Mouse (Mus musculus): ENCODE measurements around the gene Vps45. TPM values are rescaled to one million over a fixed set of nuclear protein-coding genes. Genes with fewer than 3 reads are reported as not detected.
"Not testable (repeated sequence)": the region's sequence is repeated elsewhere in the genome, so short reads cannot be mapped to it uniquely, and the experiment has no call there.

The Vps45 gene
- polyA plus RNA-seq, 1 experiment from 2014 or later: 77.1 TPM

DNA sequence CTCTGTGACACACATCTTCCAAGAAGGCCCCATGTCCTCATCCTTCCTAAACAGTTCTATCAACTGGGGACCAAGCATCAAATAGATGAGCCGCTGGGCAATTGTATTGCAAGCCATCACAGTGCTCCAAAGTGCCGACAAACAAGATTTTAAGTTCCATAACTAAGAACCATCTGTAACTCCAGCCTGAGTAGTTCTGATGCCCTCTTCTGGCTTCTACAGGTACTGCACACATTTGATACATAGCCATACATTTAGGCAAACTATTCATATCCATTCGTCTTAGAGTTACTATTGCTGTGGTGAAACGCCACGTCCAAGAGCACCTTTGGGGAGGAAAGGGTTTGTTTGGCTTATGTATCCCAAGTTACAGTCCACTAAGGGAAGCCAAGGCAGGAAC, 99.2 kb downstream of the Vps45 start:
- Histone ChIP-seq H3K27ac (replicated peaks) (no peak overlapping the region), H3K36me3 (no peaks in the 10 kb centered on the region), H3K4me2 (no peak overlapping the region), H3K4me3 (no peak overlapping the region), H3K4me1 (replicated peaks) (no peaks in the 10 kb centered on the region), H3K9me3 (no peaks in the 10 kb centered on the region), H3K27me3 (no peaks in the 10 kb centered on the region), H3K9ac (no peak overlapping the region)
- WGBS: 71% methylated on average over 5 of the region's 5 CpGs
- ATAC-seq (ENCODE audit: low read depth): no peak

DNA sequence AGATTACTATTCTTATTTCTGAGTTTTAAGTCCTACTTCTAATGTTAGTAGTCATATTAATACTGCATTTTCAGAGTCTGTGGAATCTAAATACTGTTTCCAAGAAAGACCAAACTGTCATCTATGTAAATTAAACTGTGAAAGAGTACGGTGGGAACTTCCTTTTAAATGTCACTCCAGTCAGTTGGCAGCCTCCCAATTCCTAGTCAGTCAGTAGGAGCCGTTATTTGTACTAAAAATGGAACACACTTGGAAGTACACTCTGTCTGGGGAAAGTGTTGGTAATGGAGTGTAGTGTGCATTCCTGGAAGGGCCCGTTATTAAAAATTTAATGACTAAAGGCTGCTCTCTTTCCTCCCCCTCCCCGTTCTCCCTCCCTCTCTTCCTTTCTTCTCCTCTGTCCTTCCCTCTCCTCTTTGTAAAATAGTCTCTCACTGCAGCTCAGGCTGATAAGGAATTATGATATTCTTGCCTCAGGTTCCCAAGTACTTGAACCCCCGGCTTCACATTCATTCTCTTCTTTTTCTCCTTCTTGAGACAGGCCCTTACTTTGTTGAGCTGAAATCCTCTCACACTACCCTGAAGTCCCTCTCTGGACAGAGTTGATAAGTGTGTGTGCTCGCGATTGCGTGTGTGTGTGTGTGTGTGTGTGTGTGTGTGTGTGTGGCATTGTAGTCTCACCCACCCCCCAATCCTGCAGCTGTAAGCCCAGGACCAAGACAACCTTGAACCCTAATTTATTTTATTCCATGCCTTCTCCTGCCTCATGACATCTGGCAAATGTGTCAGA, 100.7 kb downstream of the Vps45 start:
- Histone ChIP-seq H3K36me3 (no peaks in the 10 kb centered on the region), H3K4me1 (replicated peaks) (peaks cover 6% of the 10 kb centered on the region; the same call in 1 of the 2 replicates), H3K9me3 (no peaks in the 10 kb centered on the region), H3K27ac (replicated peaks) (no peak overlapping the region), H3K4me2 (no peak overlapping the region), H3K4me3 (no peak overlapping the region), H3K9ac (no peak overlapping the region), H3K27me3 (no peaks in the 10 kb centered on the region)
- no peak for ATAC-seq (ENCODE audit: low read depth)
- WGBS: 69% methylated on average over 8 of the region's 8 CpGs

DNA sequence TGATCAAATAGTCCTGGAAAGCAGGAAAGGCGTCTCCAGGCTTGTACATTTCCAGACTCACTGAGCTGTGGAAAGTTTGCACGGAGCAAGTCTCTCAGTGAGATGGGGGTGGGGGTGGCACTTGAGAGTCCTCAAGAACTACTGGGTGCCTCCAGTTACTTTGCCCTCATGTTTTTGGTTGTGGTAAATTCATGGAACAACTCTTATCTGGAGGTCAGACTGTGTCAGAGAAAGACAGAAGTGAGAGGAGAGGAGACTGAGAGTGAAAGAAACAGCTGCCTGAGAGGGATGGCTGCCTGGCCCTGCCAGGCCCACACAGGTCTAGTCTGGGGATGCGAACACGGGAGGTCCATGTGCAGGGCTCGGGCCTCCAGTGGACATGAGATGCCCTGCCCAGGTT, 102.9 kb downstream of the Vps45 start:
- Histone ChIP-seq H3K27ac (replicated peaks) (no peak overlapping the region), H3K9me3 (no peaks in the 10 kb centered on the region), H3K4me3 (no peak overlapping the region), H3K4me2 (no peak overlapping the region), H3K27me3 (no peaks in the 10 kb centered on the region), H3K36me3 (no peaks in the 10 kb centered on the region), H3K4me1 (replicated peaks) (peaks cover 14% of the 10 kb centered on the region), H3K9ac (no peak overlapping the region)
- no peak for ATAC-seq (ENCODE audit: low read depth)
- WGBS: 96% methylated on average over 5 of the region's 5 CpGs

DNA sequence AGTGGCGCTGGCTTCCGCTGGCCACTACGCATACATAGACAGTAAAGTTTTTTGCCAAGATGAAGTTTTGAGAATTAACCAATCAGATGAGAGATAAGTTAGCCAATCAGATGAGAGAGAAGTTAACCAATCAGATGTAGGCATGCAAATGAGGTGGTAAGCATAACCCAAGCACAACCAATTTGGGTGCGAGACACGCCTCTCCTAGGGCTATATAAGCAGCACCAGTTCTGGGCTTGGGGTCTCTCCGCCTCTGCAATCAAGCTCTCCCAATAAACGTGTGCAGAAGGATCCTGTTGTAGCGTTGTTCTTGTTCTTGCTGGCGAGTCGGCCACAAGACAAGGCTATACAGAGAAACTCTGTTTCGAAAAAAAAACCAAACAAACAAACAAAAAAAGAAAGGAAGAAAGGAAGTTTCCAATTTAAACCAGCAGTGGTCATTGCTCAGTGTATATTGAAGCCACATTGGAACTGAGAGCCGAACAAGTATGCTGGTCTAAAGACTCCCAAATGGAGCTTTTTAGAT, 103.6 kb downstream of the Vps45 start:
- H3K9me3 ChIP-seq; ATAC-seq (ENCODE audit: low read depth); H3K36me3 ChIP-seq; H3K9ac ChIP-seq; H3K27me3 ChIP-seq; H3K27ac ChIP-seq (replicated peaks); H3K4me3 ChIP-seq; H3K4me2 ChIP-seq: not testable (repeated sequence)
- WGBS: 87% methylated on average over 12 of the region's 12 CpGs
- peaks cover 17% of the 10 kb centered on the region for H3K4me1 ChIP-seq (replicated peaks)

DNA sequence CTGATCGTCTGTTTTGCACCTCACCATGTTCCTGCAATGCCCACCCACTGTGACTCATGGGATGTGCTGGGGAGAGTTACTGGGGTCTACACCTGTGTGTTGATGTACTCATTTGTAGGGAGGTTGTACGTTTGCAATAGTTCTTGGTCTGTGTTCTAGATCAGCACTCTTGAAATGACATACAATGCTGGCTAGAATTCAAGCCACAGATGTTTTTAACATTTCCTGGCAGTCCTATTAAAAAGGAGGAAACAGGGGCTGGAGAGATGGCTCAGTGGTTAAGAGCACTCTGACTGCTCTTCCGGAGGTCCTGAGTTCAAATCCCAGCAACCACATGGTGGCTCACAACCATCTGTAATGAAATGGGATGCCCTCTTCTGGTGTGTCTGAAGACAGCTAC, 104.7 kb downstream of the Vps45 start:
- Histone ChIP-seq H3K27ac (replicated peaks) (peak overlapping the region; percentile 67), H3K9ac (no peak overlapping the region), H3K27me3 (no peaks in the 10 kb centered on the region), H3K36me3 (no peaks in the 10 kb centered on the region), H3K4me1 (replicated peaks) (peaks cover 17% of the 10 kb centered on the region), H3K4me2 (no peak overlapping the region), H3K9me3 (no peaks in the 10 kb centered on the region), H3K4me3 (no peak overlapping the region)
- 63% methylated on average over 3 of the region's 3 CpGs for WGBS
- no peak for ATAC-seq (ENCODE audit: low read depth)

DNA sequence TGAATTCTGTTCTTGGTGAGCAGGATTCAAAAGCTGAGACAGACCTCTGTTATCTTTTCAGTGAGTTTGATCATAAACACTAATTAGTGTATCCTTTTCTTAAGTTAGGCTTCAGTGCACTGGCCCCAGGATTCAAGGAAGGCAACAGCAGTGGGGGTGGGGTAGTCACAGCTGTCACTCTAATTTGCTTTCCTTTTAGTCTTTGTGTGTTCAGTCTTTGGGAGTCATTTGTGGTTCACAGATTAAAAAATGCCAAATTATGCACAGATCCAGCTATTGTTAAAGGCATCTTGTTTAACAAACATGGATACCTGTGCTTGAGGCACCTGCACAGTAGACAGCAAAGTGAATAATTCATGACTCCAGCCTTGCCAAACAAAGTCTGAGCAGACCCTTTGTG, 105.2 kb downstream of the Vps45 start:
- no peaks in the 10 kb centered on the region for H3K9me3 ChIP-seq
- H3K4me2 ChIP-seq: no peak overlapping the region
- peak overlapping the region; percentile 67 for H3K27ac ChIP-seq (replicated peaks)
- ATAC-seq (ENCODE audit: low read depth): no peak
- no peaks in the 10 kb centered on the region for H3K36me3 ChIP-seq
- no peak overlapping the region for H3K9ac ChIP-seq
- no peak overlapping the region for H3K4me3 ChIP-seq
- peaks cover 17% of the 10 kb centered on the region for H3K4me1 ChIP-seq (replicated peaks)
- H3K27me3 ChIP-seq: no peaks in the 10 kb centered on the region

DNA sequence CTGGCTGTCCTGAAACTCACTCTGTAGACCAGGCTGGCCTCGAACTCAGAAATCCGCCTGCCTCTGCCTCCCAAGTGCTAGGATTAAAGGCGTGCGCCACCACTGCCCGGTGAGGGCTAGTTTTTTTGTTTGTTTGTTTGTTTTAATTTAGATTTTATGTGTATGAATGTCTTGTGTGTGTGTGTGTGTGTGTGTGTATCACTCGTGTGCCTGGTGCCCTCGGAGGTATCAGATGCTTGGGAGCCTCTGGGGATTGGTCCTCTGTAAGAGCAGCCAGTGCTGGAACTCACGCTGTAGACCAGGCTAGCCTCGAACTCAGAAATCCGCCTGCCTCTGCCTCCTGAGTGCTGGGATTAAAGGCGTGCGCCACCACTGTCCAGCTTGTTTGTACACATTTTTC, 106.7 kb downstream of the Vps45 start:
- not testable (repeated sequence) for H3K36me3 ChIP-seq, H3K27me3 ChIP-seq, H3K9me3 ChIP-seq
- H3K4me1 ChIP-seq (replicated peaks): peaks cover 17% of the 10 kb centered on the region
- peak overlapping the region; percentile 97 for H3K27ac ChIP-seq (replicated peaks)
- peak overlapping the region; percentile 53 for H3K4me3 ChIP-seq
- H3K9ac ChIP-seq: peak overlapping the region; percentile 77
- 66% methylated on average over 12 of the region's 12 CpGs for WGBS
- ATAC-seq (ENCODE audit: low read depth): peak; percentile 45; the same call in 1 of the 2 replicates
- peak overlapping the region; percentile 65 for H3K4me2 ChIP-seq

DNA sequence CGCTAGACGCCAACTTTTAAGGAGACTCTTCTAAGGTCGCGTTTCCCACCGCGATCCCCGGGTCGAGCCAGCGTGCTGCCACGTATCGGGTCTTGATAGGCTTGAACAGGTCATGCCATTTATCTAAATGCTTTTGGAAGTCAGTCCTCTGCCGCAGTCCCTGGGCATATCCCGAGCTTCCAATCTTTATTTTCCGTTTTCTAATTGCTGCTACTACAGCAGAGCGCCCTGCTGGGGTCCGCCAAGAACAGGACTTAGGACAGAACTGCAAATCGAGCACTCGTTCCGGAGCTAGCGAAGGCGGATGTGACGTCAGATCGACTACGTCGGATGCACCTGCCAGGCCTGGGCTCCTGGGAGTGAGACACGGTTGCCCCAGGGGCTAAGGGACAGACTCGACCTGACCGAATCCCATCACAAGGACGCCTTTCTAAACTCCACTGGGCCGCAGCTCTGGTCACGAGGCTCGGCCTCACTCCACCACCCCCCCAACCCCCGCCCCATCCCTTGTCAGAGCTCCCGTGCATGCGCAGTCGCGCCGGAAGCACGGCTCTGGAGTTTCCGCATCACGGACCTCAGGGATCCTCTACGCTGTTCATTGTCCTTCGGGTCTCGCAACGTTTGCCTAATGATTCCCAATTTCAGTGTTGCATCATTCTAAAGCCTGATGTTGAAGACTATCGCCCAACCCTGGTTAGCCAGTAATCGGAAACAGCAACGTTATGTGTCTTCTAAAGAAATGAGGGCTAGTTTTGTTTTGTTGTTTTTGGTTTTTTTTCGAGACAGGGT, 107.3 kb downstream of the Vps45 start:
- WGBS: 2% methylated on average over 49 of the region's 49 CpGs
- Histone ChIP-seq H3K4me1 (replicated peaks) (peaks cover 17% of the 10 kb centered on the region), H3K36me3 (peaks cover 7% of the 10 kb centered on the region), H3K9ac (peak overlapping the region; percentile 77), H3K4me3 (peak overlapping the region; percentile 53), H3K27me3 (no peaks in the 10 kb centered on the region), H3K9me3 (no peaks in the 10 kb centered on the region), H3K27ac (replicated peaks) (peak overlapping the region; percentile 97), H3K4me2 (peak overlapping the region; percentile 65)
- peak; percentile 97 for ATAC-seq (ENCODE audit: low read depth)

Other genes with a start within 250 kb of the Vps45 start
- 22.6 and 26.5 TPM in 2 replicates for gene Rprd2, start 239.6 kb downstream of the Vps45 start, polyA plus RNA-seq (2015; fragmentation: Nextera tagmentation; extraction: Ambion mirVana)
- 36.1 and 40.0 TPM in 2 replicates for gene Prpf3, start 202.6 kb downstream of the Vps45 start, polyA plus RNA-seq (2015; fragmentation: Nextera tagmentation; extraction: Ambion mirVana)
- 327 and 348 TPM in 2 replicates for gene Mrps21, start 186.9 kb downstream of the Vps45 start, polyA plus RNA-seq (2015; fragmentation: Nextera tagmentation; extraction: Ambion mirVana)
- 3.9 and 5.1 TPM in 2 replicates for gene Ciart, start 176.2 kb downstream of the Vps45 start, polyA plus RNA-seq (2015; fragmentation: Nextera tagmentation; extraction: Ambion mirVana)
- 21.9 and 24.1 TPM in 2 replicates for gene BC028528, start 166.5 kb downstream of the Vps45 start, polyA plus RNA-seq (2015; fragmentation: Nextera tagmentation; extraction: Ambion mirVana)
- 27.3 and 33.3 TPM in 2 replicates for gene Aph1a, start 164.5 kb downstream of the Vps45 start, polyA plus RNA-seq (2015; fragmentation: Nextera tagmentation; extraction: Ambion mirVana)
- gene Car14, start 153.8 kb downstream of the Vps45 start, polyA plus RNA-seq (2015; fragmentation: Nextera tagmentation; extraction: Ambion mirVana): 1.4 and 2.7 TPM in 2 replicates
- 150 and 161 TPM in 2 replicates for gene Anp32e, start 129.2 kb downstream of the Vps45 start, polyA plus RNA-seq (2015; fragmentation: Nextera tagmentation; extraction: Ambion mirVana)
- gene Plekho1, start 62.5 kb downstream of the Vps45 start, polyA plus RNA-seq (2015; fragmentation: Nextera tagmentation; extraction: Ambion mirVana): 65.9 and 74.1 TPM in 2 replicates
- gene Otud7b, start 46.1 kb upstream of the Vps45 start, polyA plus RNA-seq (2015; fragmentation: Nextera tagmentation; extraction: Ambion mirVana): 9.4 and 12.7 TPM in 2 replicates
- gene Mtmr11, start 103.5 kb upstream of the Vps45 start, polyA plus RNA-seq (2015; fragmentation: Nextera tagmentation; extraction: Ambion mirVana): 10.5 and 14.1 TPM in 2 replicates
- gene Sf3b4, start 113.9 kb upstream of the Vps45 start, polyA plus RNA-seq (2015; fragmentation: Nextera tagmentation; extraction: Ambion mirVana): 135 and 145 TPM in 2 replicates
- 72.2 and 78.5 TPM in 2 replicates for gene Sv2a, start 122.7 kb upstream of the Vps45 start, polyA plus RNA-seq (2015; fragmentation: Nextera tagmentation; extraction: Ambion mirVana)
- 54.1 and 63.0 TPM in 2 replicates for gene Bola1, start 161.2 kb upstream of the Vps45 start, polyA plus RNA-seq (2015; fragmentation: Nextera tagmentation; extraction: Ambion mirVana)
- 0.52 TPM in 1 of 2 replicates, not detected in the other for gene Hist2h2ab, start 161.4 kb upstream of the Vps45 start, polyA plus RNA-seq (2015; fragmentation: Nextera tagmentation; extraction: Ambion mirVana)
- 1.1 and 2.1 TPM in 2 replicates for gene Hist2h2ac, start 162.4 kb upstream of the Vps45 start, polyA plus RNA-seq (2015; fragmentation: Nextera tagmentation; extraction: Ambion mirVana)
- 4.0 and 4.3 TPM in 2 replicates for gene Hist2h2be, start 162.7 kb upstream of the Vps45 start, polyA plus RNA-seq (2015; fragmentation: Nextera tagmentation; extraction: Ambion mirVana)
- 2.2 and 2.6 TPM in 2 replicates for gene Hist2h3c2, start 180.7 kb upstream of the Vps45 start, polyA plus RNA-seq (2015; fragmentation: Nextera tagmentation; extraction: Ambion mirVana)
- gene Hist2h2aa2, start 181.8 kb upstream of the Vps45 start, polyA plus RNA-seq (2015; fragmentation: Nextera tagmentation; extraction: Ambion mirVana): 69.0 and 69.4 TPM in 2 replicates
- gene Hist2h2aa1, start 187.0 kb upstream of the Vps45 start, polyA plus RNA-seq (2015; fragmentation: Nextera tagmentation; extraction: Ambion mirVana): 12.3 and 21.1 TPM in 2 replicates
- 0.38 and 0.96 TPM in 2 replicates for gene Hist2h3c1, start 188.2 kb upstream of the Vps45 start, polyA plus RNA-seq (2015; fragmentation: Nextera tagmentation; extraction: Ambion mirVana)
- 3.3 and 3.5 TPM in 2 replicates for gene Hist2h4, start 204.8 kb upstream of the Vps45 start, polyA plus RNA-seq (2015; fragmentation: Nextera tagmentation; extraction: Ambion mirVana)
- 13.1 and 17.8 TPM in 2 replicates for gene Hist2h3b, start 210.2 kb upstream of the Vps45 start, polyA plus RNA-seq (2015; fragmentation: Nextera tagmentation; extraction: Ambion mirVana)
- 2.1 and 2.7 TPM in 2 replicates for gene Hist2h2bb, start 211.3 kb upstream of the Vps45 start, polyA plus RNA-seq (2015; fragmentation: Nextera tagmentation; extraction: Ambion mirVana)
- 1.9 and 2.1 TPM in 2 replicates for gene Fcgr1, start 235.5 kb upstream of the Vps45 start, polyA plus RNA-seq (2015; fragmentation: Nextera tagmentation; extraction: Ambion mirVana)

All from neural tube, embryonic 13.5 days (tissue).